Mouse (Mus musculus) lung, postnatal 0 days (tissue): ENCODE results near the gene Col5a3.

Source experiments
- CTCF ChIP-seq: IDR thresholded peaks from 2 replicates; pipeline ENCODE4 v1.5.1; 2016; ENCODE audit warnings: antibody characterized with exemption, mild to moderate bottlenecking
- EP300 ChIP-seq: IDR thresholded peaks from 2 replicates; pipeline ENCODE4 v1.6.1; 2016; ENCODE audit warnings: antibody characterized with exemption, mild to moderate bottlenecking, control low read depth

- TF ChIP-seq EP300 (no peak), CTCF (no peak)
These were observed 4.6 kb downstream of the Col5a3 start for GRCm38 (mm10) chr9:20810271-20810670.
